Mouse (Mus musculus) CH12.LX (cell line): ENCODE measurements at regions not wholly inside any gene's neighbourhood (a gene's known extent, or its start where the extent isn't known, plus 50 kb on each side); places are given as distances from the start of the nearest gene placed in this dataset.

ENCODE experiments used
- CTCF ChIP-seq, 2 experiments: IDR thresholded peaks in 1 of 2; conservative IDR thresholded peaks in 1 of 2; 2 replicates each; pipeline ENCODE4 v1.5.1; 2011 to 2012; ENCODE audit warnings: low read depth in 2 of 2, low read length in 2 of 2, improper control_type of control experiment in 1 of 2, inconsistent platforms in 1 of 2, mild to moderate bottlenecking in 1 of 2, moderate library complexity in 1 of 2
- MAFK ChIP-seq: IDR thresholded peaks from 2 replicates; pipeline ENCODE4 v1.6.1; 2011; ENCODE audit warnings: low read length, improper control_type of control experiment; ENCODE audit not compliant: insufficient replicate concordance
- POLR2A ChIP-seq: IDR thresholded peaks from 2 replicates; pipeline ENCODE4 v1.6.1; 2011; ENCODE audit warnings: low read depth, mild to moderate bottlenecking, improper control_type of control experiment, low read length

- TF ChIP-seq POLR2A (no peak), CTCF (conservative IDR thresholded peaks at IDR 0.05 in 1 of 2, IDR thresholded peaks at IDR 0.05 in 1 of 2; ENCODE audit: low read depth in 2 of 2, low read length in 2 of 2) (no peak), MAFK (no peak)
These were observed 820.2 kb downstream of the Robo2 start for GRCm38 (mm10) chr16:73591421-73591820.
